Mouse (Mus musculus): ENCODE measurements at regions not wholly inside any gene's neighbourhood (a gene's known extent, or its start where the extent isn't known, plus 50 kb on each side); places are given as distances from the start of the nearest gene placed in this dataset.
A peak's percentile ranks its signal among the peaks of the same experiment; 100 is the strongest.

DNA sequence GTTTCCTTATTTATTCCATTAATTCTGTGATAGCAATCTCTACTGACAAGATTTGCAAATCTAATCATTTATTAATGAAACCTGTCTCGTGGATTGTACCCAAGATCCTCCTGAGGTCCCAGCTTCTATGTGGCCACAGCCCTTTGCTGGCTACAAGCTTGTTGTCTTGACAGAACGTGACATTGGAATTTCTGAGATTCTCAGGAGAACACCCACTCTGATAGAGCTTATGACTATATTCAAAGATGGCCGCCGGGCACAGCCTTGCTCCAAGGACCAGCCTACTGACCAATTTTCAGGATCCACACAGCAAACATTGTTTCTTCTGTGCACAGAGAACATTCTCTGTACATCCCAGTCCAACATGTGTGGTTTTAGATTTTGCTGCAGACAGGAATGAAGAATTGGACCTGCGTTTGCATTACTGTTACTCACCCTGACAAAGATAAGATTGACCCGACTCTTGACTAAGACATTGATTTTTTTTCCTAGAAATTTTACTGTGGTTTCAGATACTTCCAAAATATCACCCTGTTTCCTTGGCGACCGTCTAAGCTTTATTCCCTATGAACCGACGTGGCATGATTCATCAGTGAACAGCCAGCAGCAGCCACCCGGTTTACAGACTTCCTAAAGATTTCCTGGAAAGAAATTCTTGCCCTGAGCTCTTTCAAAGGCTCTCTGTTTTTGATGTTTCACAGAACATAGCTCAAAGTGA lies 65.9 kb upstream of the Klf7 start:
- intact Hi-C loops (cut with DNase I): no loop called here
- peak in 1 of 2 experiments; percentile 46 for DNase-seq (ENCODE audit: low spot score in 2 of 2)

DNA sequence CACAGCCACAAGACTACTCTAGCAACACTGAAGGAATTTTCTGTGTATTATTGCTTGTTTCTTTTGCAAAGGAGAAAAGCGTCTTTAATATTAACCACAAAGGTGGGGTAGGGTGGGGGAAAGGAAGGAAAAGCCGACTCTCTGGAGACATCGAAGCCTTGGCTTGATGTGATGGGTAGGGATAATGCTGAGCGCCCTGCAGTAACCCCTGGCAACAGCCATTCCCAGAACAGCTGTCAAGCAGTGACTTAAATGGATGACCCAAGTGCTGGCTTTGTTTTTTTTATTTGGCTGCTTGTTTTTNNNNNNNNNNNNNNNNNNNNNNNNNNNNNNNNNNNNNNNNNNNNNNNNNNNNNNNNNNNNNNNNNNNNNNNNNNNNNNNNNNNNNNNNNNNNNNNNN lies 51.6 kb upstream of the Klf7 start:
- intact Hi-C loops (cut with DNase I): no loop called here

DNA sequence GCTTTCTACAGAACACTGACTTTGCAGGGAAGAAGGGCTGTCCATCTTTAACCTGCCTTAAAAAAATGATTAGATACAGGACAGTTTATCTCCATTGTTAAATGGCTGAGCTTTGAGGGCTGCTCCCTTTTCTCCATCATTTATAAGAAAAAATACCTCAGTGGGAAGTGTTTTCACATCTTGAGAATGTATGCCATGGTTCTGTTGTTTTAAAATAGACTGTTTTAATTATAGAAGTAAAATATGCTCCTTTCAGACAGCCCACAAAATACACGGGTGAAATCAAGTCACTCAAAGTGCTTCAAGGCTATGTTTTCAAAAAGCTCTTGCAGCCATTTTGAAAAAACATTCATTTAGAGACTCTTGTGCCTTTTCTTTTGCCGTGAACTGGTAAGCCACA lies 50.0 kb upstream of the Klf7 start:
- DNase-seq (ENCODE audit: low spot score in 2 of 2): peak in 1 of 2 experiments; percentile 37
- intact Hi-C loops (cut with DNase I): no loop called here

More for the DNA sequence above, 51.6 kb upstream of the Klf7 start:
- no peak for DNase-seq (ENCODE audit: low spot score in 2 of 2)

Small RNA genes lying in the stretch of these regions (microRNA-seq; reads per million reads assigned to microRNA genes)
- gene Gm25748: 0 reads per million in 2 experiments
